Mouse (Mus musculus) E14TG2a.4 (cell line): Measurements from ENCODE around the gene Tapbpl.
"Not testable (repeated sequence)": the region's sequence is repeated elsewhere in the genome, so short reads cannot be mapped to it uniquely, and the experiment has no call there.

ENCODE experiments used
- H3K27me3 ChIP-seq: 2 replicates; pipeline ENCODE4 v1.6.1; 2014; ENCODE audit warnings: low read length, control low read depth; ENCODE audit not compliant: insufficient read depth
- H3K36me3 ChIP-seq: 2 replicates; pipeline ENCODE4 v1.6.1; 2014; ENCODE audit warnings: low read length, control low read depth; ENCODE audit not compliant: insufficient read depth
- H3K4me1 ChIP-seq: replicated peaks from 2 replicates; pipeline ENCODE4 v1.6.1; 2014; ENCODE audit warnings: low read depth, low read length, control low read depth
- H3K4me3 ChIP-seq: replicated peaks from 2 replicates; pipeline ENCODE4 v1.5.1; 2014; ENCODE audit warnings: mild to moderate bottlenecking, low read length
- H3K9me3 ChIP-seq: 2 replicates; pipeline ENCODE4 v1.6.1; 2014; ENCODE audit warnings: low read length, control low read depth
- CTCF ChIP-seq: conservative IDR thresholded peaks from 2 replicates; pipeline ENCODE4 v1.5.1; 2014; ENCODE audit warnings: low read length
- NANOG ChIP-seq: IDR thresholded peaks from 2 replicates; pipeline ENCODE4 v1.6.1; 2014; ENCODE audit warnings: borderline replicate concordance, low read length, mixed read lengths
- POU5F1 ChIP-seq: IDR thresholded peaks from 2 replicates; pipeline ENCODE4 v1.6.1; 2014; ENCODE audit warnings: low read length, borderline replicate concordance

Gene Tapbpl

GRCm38 (mm10) chr6:125231117-125232044, at the start of gene Tapbpl:
Gene Tapbpl (minus strand): TSS chr6:125231860.
- TF ChIP-seq CTCF (no peak), NANOG (no peak), POU5F1 (no peak)
- H3K9me3 ChIP-seq = no peaks in the 10 kb centered on the region
- peak within 1 kb of the TSS; percentile 78 for H3K4me3 ChIP-seq
- no peaks in the 10 kb centered on the region for H3K27me3 ChIP-seq
- H3K4me1 ChIP-seq = peaks cover 38% of the 10 kb centered on the region
- no peaks in the 10 kb centered on the region for H3K36me3 ChIP-seq

GRCm38 (mm10) chr6:125279729-125280128, 48.1 kb upstream of the Tapbpl start:
- no peaks in the 10 kb centered on the region for H3K27me3 ChIP-seq
- peaks cover 12% of the 10 kb centered on the region for H3K4me1 ChIP-seq
- no peaks in the 10 kb centered on the region for H3K9me3 ChIP-seq
- H3K4me3 ChIP-seq = no peak overlapping the region
- H3K36me3 ChIP-seq = peaks cover 55% of the 10 kb centered on the region
- TF ChIP-seq POU5F1 (no peak), NANOG (no peak), CTCF (no peak)

- Histone ChIP-seq H3K27me3 (peaks cover 11% of the 10 kb centered on the region), H3K4me3 (no peak overlapping the region), H3K4me1 (peaks cover 16% of the 10 kb centered on the region), H3K9me3 (no peaks in the 10 kb centered on the region), H3K36me3 (peaks cover 27% of the 10 kb centered on the region)
- TF ChIP-seq CTCF (peak; percentile 51), POU5F1 (no peak)
Measured at GRCm38 (mm10) chr6:125274841-125275563, 43.3 kb upstream of the Tapbpl start.

- Histone ChIP-seq H3K4me3 (no peak overlapping the region), H3K36me3 (peaks cover 4% of the 10 kb centered on the region), H3K27me3 (peaks cover 12% of the 10 kb centered on the region), H3K9me3 (no peaks in the 10 kb centered on the region), H3K4me1 (peaks cover 12% of the 10 kb centered on the region)
- no peak for TF ChIP-seq CTCF
- TF ChIP-seq POU5F1 = no peak
- TF ChIP-seq NANOG = no peak
Measured at GRCm38 (mm10) chr6:125272228-125272785, 40.6 kb upstream of the Tapbpl start.

GRCm38 (mm10) chr6:125271455-125272227, 40.0 kb upstream of the Tapbpl start:
- Histone ChIP-seq H3K36me3 (no peaks in the 10 kb centered on the region), H3K4me1 (peaks cover 12% of the 10 kb centered on the region)
- TF ChIP-seq POU5F1 (no peak), NANOG (no peak), CTCF (peak; percentile 59)

GRCm38 (mm10) chr6:125268799-125269198, 37.1 kb upstream of the Tapbpl start:
- TF ChIP-seq CTCF (no peak), NANOG (no peak), POU5F1 (no peak)
- peaks cover 17% of the 10 kb centered on the region for H3K27me3 ChIP-seq
- no peaks in the 10 kb centered on the region for H3K36me3 ChIP-seq
- no peak overlapping the region for H3K4me3 ChIP-seq
- H3K4me1 ChIP-seq = peaks cover 19% of the 10 kb centered on the region
- no peaks in the 10 kb centered on the region for H3K9me3 ChIP-seq

More at GRCm38 (mm10) chr6:125271455-125272227, 40.0 kb upstream of the Tapbpl start:
- Histone ChIP-seq H3K4me3 (no peak overlapping the region), H3K9me3 (no peaks in the 10 kb centered on the region), H3K27me3 (peaks cover 12% of the 10 kb centered on the region)

GRCm38 (mm10) chr6:125267469-125267868, 35.8 kb upstream of the Tapbpl start:
- no peaks in the 10 kb centered on the region for H3K36me3 ChIP-seq
- H3K4me1 ChIP-seq = peaks cover 22% of the 10 kb centered on the region
- peaks cover 17% of the 10 kb centered on the region for H3K27me3 ChIP-seq
- TF ChIP-seq POU5F1 (no peak), NANOG (no peak), CTCF (no peak)
- H3K4me3 ChIP-seq = no peak overlapping the region
- H3K9me3 ChIP-seq = no peaks in the 10 kb centered on the region

GRCm38 (mm10) chr6:125266600-125266999, 34.9 kb upstream of the Tapbpl start:
- H3K36me3 ChIP-seq = not testable (repeated sequence)
- peaks cover 17% of the 10 kb centered on the region for H3K27me3 ChIP-seq

More at GRCm38 (mm10) chr6:125266600-125266999, 34.9 kb upstream of the Tapbpl start:
- H3K4me1 ChIP-seq = peaks cover 20% of the 10 kb centered on the region
- not testable (repeated sequence) for H3K4me3 ChIP-seq, H3K9me3 ChIP-seq
